Mouse (Mus musculus) MEL (cell line): ENCODE data around the gene Zbtb43. TPM values are rescaled to one million over a fixed set of nuclear protein-coding genes. Genes with fewer than 3 reads are reported as not detected.

ENCODE experiments used
- DNase-seq: peaks from one replicate; pipeline ENCODE4 v3.0.0; 2011; ENCODE audit warnings: low read depth, low spot score
- H3K27ac ChIP-seq: 2 replicates; pipeline ENCODE4 v1.5.1; 2012; ENCODE audit warnings: low read depth, mild to moderate bottlenecking, control low read depth, low read length, moderate library complexity; ENCODE audit not compliant: control insufficient read depth
- H3K27me3 ChIP-seq, 2 experiments: fragments of 150-350 bp in 1 of 2; sonication (generic) in 1 of 2; 2 replicates each; pipeline ENCODE4 v1.6.1; 2012; ENCODE audit warnings: low read length in 2 of 2, mild to moderate bottlenecking in 2 of 2, improper control_type of control experiment in 1 of 2, moderate library complexity in 1 of 2; ENCODE audit not compliant: insufficient read depth in 2 of 2, control insufficient read depth in 1 of 2
- H3K36me3 ChIP-seq, 2 experiments: 2 replicates each; pipeline ENCODE4 v1.6.1; 2012 to 2014; ENCODE audit warnings: low read length in 2 of 2, improper control_type of control experiment in 1 of 2, inconsistent platforms in 1 of 2, mild to moderate bottlenecking in 1 of 2; ENCODE audit not compliant: insufficient read depth in 2 of 2, control insufficient read depth in 1 of 2
- H3K4me1 ChIP-seq, 2 experiments: fragments of 150-350 bp in 1 of 2; sonication (generic) in 1 of 2; 2 replicates each; pipeline ENCODE4 v1.6.1; 2012; ENCODE audit warnings: low read length in 2 of 2, improper control_type of control experiment in 1 of 2, mild to moderate bottlenecking in 1 of 2; ENCODE audit not compliant: insufficient read depth in 2 of 2, control insufficient read depth in 1 of 2
- H3K4me3 ChIP-seq, 2 experiments: fragments of 150-350 bp in 1 of 2; sonication (generic) in 1 of 2; 2 replicates each; pipeline ENCODE4 v1.5.1; 2012; ENCODE audit warnings: low read depth in 2 of 2, low read length in 2 of 2, mild to moderate bottlenecking in 2 of 2, moderate library complexity in 2 of 2, control low read depth in 1 of 2, improper control_type of control experiment in 1 of 2; ENCODE audit not compliant: control insufficient read depth in 1 of 2, insufficient read depth in 1 of 2
- H3K79me2 ChIP-seq: 2 replicates; pipeline ENCODE4 v1.6.1; 2012; ENCODE audit warnings: mild to moderate bottlenecking, low read length, moderate library complexity; ENCODE audit not compliant: control insufficient read depth, poor library complexity, insufficient read depth
- H3K9ac ChIP-seq: 2 replicates; pipeline ENCODE4 v1.6.1; 2012; ENCODE audit warnings: low read depth, mild to moderate bottlenecking, control low read depth, low read length, moderate library complexity; ENCODE audit not compliant: control insufficient read depth, poor library complexity, severe bottlenecking
- H3K9me3 ChIP-seq: fragments of 150-350 bp; sonication (generic); replicated peaks from 2 replicates; pipeline ENCODE4 v1.6.1; 2012; ENCODE audit warnings: mild to moderate bottlenecking, low read length, improper control_type of control experiment, moderate library complexity; ENCODE audit not compliant: insufficient read depth
- CHD2 ChIP-seq: IDR thresholded peaks from 2 replicates; pipeline ENCODE4 v1.6.1; 2011; ENCODE audit warnings: low read length, improper control_type of control experiment
- CTCF ChIP-seq, 3 experiments: IDR thresholded peaks in 2 of 3; conservative IDR thresholded peaks in 1 of 3; 2 replicates each; pipeline ENCODE4 v1.5.1; 2011 to 2012; ENCODE audit warnings: low read length in 3 of 3, low read depth in 2 of 3, mild to moderate bottlenecking in 2 of 3, improper control_type of control experiment in 1 of 3, inconsistent platforms in 1 of 3, mixed read lengths in 1 of 3, moderate library complexity in 1 of 3; ENCODE audit not compliant: control insufficient read depth in 1 of 3, insufficient read depth in 1 of 3, poor library complexity in 1 of 3, severe bottlenecking in 1 of 3
- E2F4 ChIP-seq: IDR thresholded peaks from 2 replicates; pipeline ENCODE4 v1.6.1; 2011; ENCODE audit warnings: low read depth, low read length, improper control_type of control experiment, borderline replicate concordance
- ELF1 ChIP-seq: IDR thresholded peaks from 2 replicates; pipeline ENCODE4 v1.6.1; 2014; ENCODE audit warnings: low read depth, mild to moderate bottlenecking, inconsistent platforms, low read length, improper control_type of control experiment, moderate library complexity
- EP300 ChIP-seq, 2 experiments: IDR thresholded peaks; 2 replicates each; pipeline ENCODE4 v1.6.1; 2011; ENCODE audit warnings: improper control_type of control experiment in 2 of 2, low read length in 2 of 2, low read depth in 1 of 2, mild to moderate bottlenecking in 1 of 2
- GABPA ChIP-seq: IDR thresholded peaks from 2 replicates; pipeline ENCODE4 v1.6.1; 2012; ENCODE audit warnings: low read depth, mild to moderate bottlenecking, inconsistent platforms, low read length, improper control_type of control experiment, moderate library complexity
- HCFC1 ChIP-seq: IDR thresholded peaks from 2 replicates; pipeline ENCODE4 v1.6.1; 2012; ENCODE audit warnings: low read depth, mild to moderate bottlenecking, inconsistent platforms, low read length, improper control_type of control experiment, moderate library complexity
- KAT2A ChIP-seq: conservative IDR thresholded peaks from 2 replicates; pipeline ENCODE4 v1.6.1; 2012; ENCODE audit warnings: low read depth, low read length, improper control_type of control experiment, inconsistent platforms
- MAFK ChIP-seq: IDR thresholded peaks from 2 replicates; pipeline ENCODE4 v1.6.1; 2011; ENCODE audit warnings: low read depth, mild to moderate bottlenecking, low read length, improper control_type of control experiment, borderline replicate concordance
- MAX ChIP-seq: IDR thresholded peaks from 2 replicates; pipeline ENCODE4 v1.6.1; 2011; ENCODE audit warnings: low read length, improper control_type of control experiment
- NELFE ChIP-seq: IDR thresholded peaks from 2 replicates; pipeline ENCODE4 v1.6.1; 2011; ENCODE audit warnings: low read depth, low read length, improper control_type of control experiment
- POLR2A ChIP-seq, 2 experiments: IDR thresholded peaks; 2 replicates each; pipeline ENCODE4 v1.6.1; 2011 to 2012; ENCODE audit warnings: low read length in 2 of 2, mild to moderate bottlenecking in 2 of 2, control low read depth in 1 of 2, improper control_type of control experiment in 1 of 2, low read depth in 1 of 2, moderate library complexity in 1 of 2; ENCODE audit not compliant: control insufficient read depth in 1 of 2, insufficient read depth in 1 of 2, poor library complexity in 1 of 2
- POLR2AphosphoS2 ChIP-seq: IDR thresholded peaks from 2 replicates; pipeline ENCODE4 v1.6.1; 2011; ENCODE audit warnings: low read length, improper control_type of control experiment
- POLR2AphosphoS5 ChIP-seq: IDR thresholded peaks from 2 replicates; pipeline ENCODE4 v1.6.1; 2012; ENCODE audit warnings: low read depth, borderline replicate concordance, mild to moderate bottlenecking, inconsistent platforms, low read length, moderate library complexity, mixed read lengths
- RAD21 ChIP-seq: IDR thresholded peaks from 2 replicates; pipeline ENCODE4 v1.6.1; 2011; ENCODE audit warnings: mild to moderate bottlenecking, low read depth, low read length, improper control_type of control experiment
- RCOR1 ChIP-seq: IDR thresholded peaks from 2 replicates; pipeline ENCODE4 v1.6.1; 2012; ENCODE audit warnings: low read depth, mild to moderate bottlenecking, inconsistent platforms, low read length, improper control_type of control experiment
- SMC3 ChIP-seq: IDR thresholded peaks from 2 replicates; pipeline ENCODE4 v1.6.1; 2011; ENCODE audit warnings: low read depth, low read length, improper control_type of control experiment
- TAL1 ChIP-seq: IDR thresholded peaks from 2 replicates; pipeline ENCODE4 v1.6.1; 2012; ENCODE audit warnings: mild to moderate bottlenecking, inconsistent platforms, low read length, moderate library complexity, mixed read lengths
- TBP ChIP-seq: IDR thresholded peaks from 2 replicates; pipeline ENCODE4 v1.8.0; 2011; ENCODE audit warnings: low read depth, low read length, improper control_type of control experiment
- UBTF ChIP-seq: IDR thresholded peaks from 2 replicates; pipeline ENCODE4 v1.6.1; 2012; ENCODE audit warnings: low read depth, mild to moderate bottlenecking, inconsistent platforms, low read length, improper control_type of control experiment, moderate library complexity, borderline replicate concordance; ENCODE audit not compliant: insufficient read depth
- USF1 ChIP-seq: IDR thresholded peaks from 2 replicates; pipeline ENCODE4 v1.6.1; 2014; ENCODE audit warnings: low read depth, mild to moderate bottlenecking, inconsistent platforms, low read length, improper control_type of control experiment, moderate library complexity
- USF2 ChIP-seq, 2 experiments: IDR thresholded peaks; 2 replicates each; pipeline ENCODE4 v1.6.1; 2011 to 2012; ENCODE audit warnings: improper control_type of control experiment in 2 of 2, low read length in 2 of 2, borderline replicate concordance in 1 of 2, inconsistent platforms in 1 of 2, low read depth in 1 of 2, mild to moderate bottlenecking in 1 of 2; ENCODE audit not compliant: insufficient read depth in 1 of 2
- ZC3H11A ChIP-seq: IDR thresholded peaks from 2 replicates; pipeline ENCODE4 v1.6.1; 2012; ENCODE audit warnings: low read depth, mild to moderate bottlenecking, inconsistent platforms, low read length, improper control_type of control experiment
- ZMIZ1 ChIP-seq: IDR thresholded peaks from 2 replicates; pipeline ENCODE4 v1.6.1; 2012; ENCODE audit warnings: low read depth, mild to moderate bottlenecking, inconsistent platforms, low read length, improper control_type of control experiment, moderate library complexity
- ZNF384 ChIP-seq: IDR thresholded peaks from 2 replicates; pipeline ENCODE4 v1.6.1; 2012; ENCODE audit warnings: low read depth, mild to moderate bottlenecking, inconsistent platforms, low read length, improper control_type of control experiment
- polyA plus RNA-seq, 2 experiments: library from polyadenylated mRNA; stranded (reverse) in 1 of 2; unstranded in 1 of 2; fragments of >175 nt in 1 of 2; fragments of >200 nt in 1 of 2; gene quantifications; 2 replicates each; pipeline versions ENCODE4 v1.2.1 to v1.2.4; 2012; ENCODE audit warnings: low replicate concordance in 2 of 2, low read depth in 1 of 2; ENCODE audit not compliant: insufficient read length in 2 of 2, insufficient read depth in 1 of 2, missing spikeins in 1 of 2
- total RNA-seq: library from RNA; depleted of rRNA; stranded (reverse); fragments of 300-350 nt; gene quantifications from 2 replicates; pipeline ENCODE4 v1.2.3, GENCODE M21; 2012

Gene Zbtb43
- total and polyA plus RNA-seq, 3 experiments = 15.5 to 17.7 TPM; not detected in 1

- DNase-seq = no peak
- Histone ChIP-seq H3K36me3 (no peaks in the 10 kb centered on the region), H3K27ac (no peak overlapping the region), H3K27me3 (no peaks in the 10 kb centered on the region), H3K4me1 (no peaks in the 10 kb centered on the region), H3K9ac (no peak overlapping the region), H3K4me3 (no peak overlapping the region), H3K79me2 (no peaks in the 10 kb centered on the region), H3K9me3 (no peaks in the 10 kb centered on the region)
- no peak for TF ChIP-seq MAX
- TF ChIP-seq RCOR1 = no peak
- no peak for TF ChIP-seq TBP
- no peak for TF ChIP-seq RAD21
- TF ChIP-seq POLR2AphosphoS2 = no peak
- TF ChIP-seq NELFE = no peak
- no peak for TF ChIP-seq EP300 (IDR thresholded peaks at IDR 0.05; ENCODE audit: low read depth in 1 of 2, low read length in 2 of 2)
- TF ChIP-seq USF2 (IDR thresholded peaks at IDR 0.05; ENCODE audit: borderline replicate concordance in 1 of 2, insufficient read depth in 1 of 2, low read depth in 1 of 2, low read length in 2 of 2) = no peak
- TF ChIP-seq MAFK = no peak
- TF ChIP-seq POLR2AphosphoS5 = no peak
- no peak for TF ChIP-seq CHD2
- TF ChIP-seq USF1 = no peak
- no peak for TF ChIP-seq POLR2A (IDR thresholded peaks at IDR 0.05; ENCODE audit: control insufficient read depth in 1 of 2, insufficient read depth in 1 of 2, low read depth in 1 of 2, low read length in 2 of 2, poor library complexity in 1 of 2)
- no peak for TF ChIP-seq SMC3
Observed at GRCm38 (mm10) chr2:33444862-33445261, 23.5 kb downstream of the Zbtb43 start.

GRCm38 (mm10) chr2:33444358-33444757, 24.0 kb downstream of the Zbtb43 start:
- no peaks in the 10 kb centered on the region for H3K79me2 ChIP-seq
- TF ChIP-seq USF2 (IDR thresholded peaks at IDR 0.05; ENCODE audit: borderline replicate concordance in 1 of 2, insufficient read depth in 1 of 2, low read depth in 1 of 2, low read length in 2 of 2) (no peak), UBTF (no peak), NELFE (no peak), E2F4 (no peak), TBP (no peak), MAFK (no peak), MAX (no peak), ZMIZ1 (no peak), GABPA (no peak), RAD21 (no peak), HCFC1 (no peak), CTCF (IDR thresholded peaks at IDR 0.05 in 2 of 3, conservative IDR thresholded peaks at IDR 0.05 in 1 of 3; ENCODE audit: control insufficient read depth in 1 of 3, insufficient read depth in 1 of 3, low read depth in 2 of 3, low read length in 3 of 3, poor library complexity in 1 of 3, severe bottlenecking in 1 of 3) (no peak), ELF1 (no peak), ZC3H11A (no peak), ZNF384 (no peak), POLR2A (IDR thresholded peaks at IDR 0.05; ENCODE audit: control insufficient read depth in 1 of 2, insufficient read depth in 1 of 2, low read depth in 1 of 2, low read length in 2 of 2, poor library complexity in 1 of 2) (no peak), TAL1 (no peak), EP300 (IDR thresholded peaks at IDR 0.05; ENCODE audit: low read depth in 1 of 2, low read length in 2 of 2) (no peak), KAT2A (no peak)
- no peaks in the 10 kb centered on the region for H3K36me3 ChIP-seq
- H3K4me1 ChIP-seq = no peaks in the 10 kb centered on the region
- no peak overlapping the region for H3K27ac ChIP-seq
- no peak overlapping the region for H3K4me3 ChIP-seq
- no peak overlapping the region for H3K9ac ChIP-seq
- no peak for DNase-seq
- H3K27me3 ChIP-seq = no peaks in the 10 kb centered on the region
- H3K9me3 ChIP-seq = no peaks in the 10 kb centered on the region
